Mouse (Mus musculus) ZHBTc4 (cell line): ENCODE results near the gene Riok1.

Source experiments
- DNase-seq: peaks from one replicate; pipeline ENCODE4 v3.0.0-alpha.2; 2011; ENCODE audit warnings: low read depth, low spot score

Riok1 gene

DNA sequence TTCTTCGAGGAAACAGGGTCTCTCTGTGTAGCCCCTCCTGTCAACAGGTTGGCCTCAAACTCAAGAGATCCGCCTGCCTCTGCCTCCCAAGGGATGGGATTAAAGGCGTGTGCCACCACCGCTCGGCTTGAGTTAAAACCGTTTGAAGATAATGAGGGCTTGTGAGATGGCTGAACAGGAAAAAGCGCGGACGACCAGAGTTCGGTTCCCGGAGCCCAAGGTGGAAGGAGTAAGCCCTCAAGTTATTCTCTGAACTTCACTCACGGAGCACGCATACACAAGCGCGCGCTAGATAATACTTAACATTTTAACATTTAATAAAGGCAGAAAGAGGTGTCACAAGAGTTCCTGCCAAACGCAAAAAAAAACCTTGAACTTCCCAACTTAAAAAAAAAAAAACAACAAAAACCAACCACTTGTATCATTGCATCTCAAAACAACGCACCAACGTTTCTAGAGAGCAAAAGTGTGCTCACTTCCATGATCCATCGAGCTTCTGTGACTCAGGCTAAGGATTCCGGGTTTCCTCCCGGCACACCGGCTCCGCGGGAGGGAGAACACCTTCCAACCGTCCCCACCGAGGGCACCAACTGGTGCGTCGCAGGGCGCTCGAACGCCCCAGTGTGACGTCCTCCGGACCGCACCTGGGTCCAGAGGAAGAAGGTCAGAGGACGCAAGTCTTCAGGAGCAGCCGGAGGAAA lies at the start of gene Riok1:
Gene Riok1 (plus strand): TSS at position 653 of the 701 bp plus-strand sequence.
- peak; percentile 28 for DNase-seq

DNA sequence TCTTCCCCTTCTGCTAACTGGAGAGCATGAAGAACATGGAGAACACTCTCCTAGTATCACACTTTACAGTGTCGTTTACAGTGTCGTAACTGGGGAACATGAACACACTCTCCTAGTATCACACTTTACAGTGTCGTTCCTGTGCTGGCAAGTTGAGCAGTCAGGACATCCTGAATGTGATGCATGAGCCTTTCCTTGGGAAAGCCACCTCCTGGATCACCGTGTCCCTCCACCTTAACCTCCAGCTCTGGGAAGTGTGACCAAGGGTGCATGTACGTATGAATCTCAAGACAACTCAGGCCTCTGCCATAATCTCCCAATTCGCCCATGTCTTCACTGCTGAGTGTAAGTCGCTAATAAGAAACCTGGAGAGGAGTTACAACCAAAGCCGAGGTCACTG lies 47.1 kb upstream of the Riok1 start:
- DNase-seq, result no peak

DNA sequence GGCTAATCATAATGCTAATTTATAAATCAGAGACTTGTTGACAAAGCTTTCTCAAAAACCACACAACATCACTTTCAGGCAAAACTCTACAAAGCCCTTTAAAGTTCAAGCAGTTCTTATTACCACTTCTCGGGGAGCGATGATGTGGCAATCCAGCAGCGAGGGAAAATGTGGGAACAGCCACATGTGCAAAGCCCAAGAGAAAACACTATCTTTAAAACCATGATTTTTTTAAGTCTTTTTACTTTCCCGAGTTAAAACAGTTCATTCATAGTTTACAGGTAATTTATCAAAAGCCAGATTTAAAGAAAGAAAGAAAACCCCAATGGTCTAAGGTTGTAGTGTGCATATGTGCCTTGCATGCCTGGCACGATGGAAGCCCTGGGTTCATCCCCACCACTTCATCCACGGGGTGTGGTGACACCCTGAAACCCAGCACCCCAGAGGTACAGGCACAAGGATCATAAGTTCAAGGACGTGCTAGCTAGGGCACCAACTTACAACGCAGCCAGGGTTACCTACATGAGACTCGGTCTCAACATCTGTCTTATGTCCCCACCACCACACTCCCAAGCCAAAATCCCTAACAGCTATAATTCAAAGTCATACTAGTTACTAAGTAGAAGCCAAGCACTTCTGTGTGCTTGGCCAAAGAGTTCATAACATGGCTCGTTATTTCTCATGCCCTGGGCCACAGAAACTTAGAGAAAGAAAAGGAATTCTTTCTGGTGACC lies 44.0 kb upstream of the Riok1 start:
- no peak for DNase-seq

DNA sequence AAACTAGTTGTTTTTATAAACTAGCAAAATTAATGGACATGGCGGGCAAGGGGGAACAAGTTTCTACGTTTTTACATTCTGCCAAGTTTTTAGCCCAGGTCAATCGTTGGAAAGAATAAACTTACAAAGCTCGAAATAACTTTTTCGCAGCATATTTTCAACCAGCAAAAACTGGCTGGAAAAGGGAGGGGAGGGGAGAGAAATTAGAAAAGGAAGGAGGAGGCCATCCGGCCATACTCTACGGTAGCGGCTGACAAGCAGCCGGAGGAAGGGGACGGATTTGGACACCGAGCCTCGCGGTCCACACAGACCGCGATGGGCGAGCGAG lies 43.5 kb upstream of the Riok1 start:
- no peak for DNase-seq

DNA sequence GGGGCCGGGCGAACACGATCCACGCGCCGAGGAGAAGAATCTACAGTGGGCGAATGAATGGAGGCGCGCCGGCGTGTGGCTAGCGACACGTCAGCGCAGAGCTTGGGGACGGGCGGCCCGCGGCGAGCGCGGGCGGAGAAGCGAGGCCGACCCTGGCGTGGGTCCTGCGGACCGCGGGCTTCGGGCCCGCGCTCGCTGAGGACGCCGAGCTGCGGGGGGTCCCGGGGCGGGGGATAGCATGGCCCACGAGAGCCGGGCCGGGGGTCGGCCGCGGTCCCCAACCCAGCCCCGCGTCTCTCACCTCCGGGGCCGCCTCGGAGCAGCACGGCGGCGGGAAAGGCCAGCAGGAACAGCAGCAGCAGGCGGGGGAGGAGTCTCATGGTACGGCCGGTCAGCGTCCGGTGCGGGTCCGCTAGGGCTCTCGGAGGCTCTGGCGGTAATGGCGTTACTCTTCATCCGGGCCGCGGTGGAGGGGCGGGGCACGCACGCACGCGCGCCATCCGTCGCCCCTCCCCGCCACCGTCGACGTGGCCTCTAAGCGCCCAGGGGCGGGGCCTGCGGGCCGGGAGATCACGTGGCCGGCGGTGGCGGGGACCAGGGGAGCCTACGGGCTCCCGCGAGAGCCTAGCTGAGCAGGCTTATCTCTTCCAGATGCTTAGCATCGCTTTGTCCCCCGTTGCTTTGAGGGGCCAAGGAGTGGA lies 42.9 kb upstream of the Riok1 start, which contains the start of gene Ssr1:
Gene Ssr1 (minus strand): TSS at position 514 of the 701 bp plus-strand sequence.
- DNase-seq, result peak; percentile 97

DNA sequence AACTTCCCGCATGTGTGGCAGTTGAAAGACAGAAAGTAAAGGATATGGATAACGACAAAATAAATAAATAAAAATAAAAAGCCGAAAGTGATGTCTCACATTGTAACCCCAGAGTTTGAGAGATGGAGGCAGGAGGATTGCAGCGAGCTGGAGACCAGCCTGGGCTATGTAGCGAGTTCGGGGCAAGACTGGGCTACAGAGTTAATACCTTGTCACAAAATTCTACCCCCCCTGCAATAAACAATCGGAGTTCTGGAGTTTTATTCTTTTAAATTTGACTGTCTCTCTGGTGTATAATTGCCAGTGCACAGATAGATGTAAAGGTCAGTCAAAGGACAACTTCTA lies 42.4 kb upstream of the Riok1 start:
- DNase-seq, result no peak

DNA sequence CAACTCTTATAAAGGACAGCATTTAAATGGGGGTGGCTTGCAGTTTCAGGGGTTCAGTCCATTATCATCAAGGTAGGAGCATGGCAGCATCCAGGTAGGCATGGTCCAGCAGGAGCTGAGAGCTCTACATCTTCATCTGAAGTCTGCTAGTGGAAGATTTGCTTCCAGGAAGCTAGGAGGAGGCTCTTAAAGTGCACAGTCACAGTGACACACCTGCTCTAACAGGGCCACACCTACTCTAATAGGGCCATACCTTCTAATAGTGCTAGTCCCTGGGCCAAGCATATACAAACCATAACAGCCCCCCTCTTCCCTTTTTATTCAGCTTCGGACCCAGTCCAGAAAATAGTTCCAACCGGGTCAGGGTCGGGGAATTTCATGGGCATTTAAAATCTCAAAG lies 37.1 kb upstream of the Riok1 start:
- DNase-seq, result peak; percentile 14

DNA sequence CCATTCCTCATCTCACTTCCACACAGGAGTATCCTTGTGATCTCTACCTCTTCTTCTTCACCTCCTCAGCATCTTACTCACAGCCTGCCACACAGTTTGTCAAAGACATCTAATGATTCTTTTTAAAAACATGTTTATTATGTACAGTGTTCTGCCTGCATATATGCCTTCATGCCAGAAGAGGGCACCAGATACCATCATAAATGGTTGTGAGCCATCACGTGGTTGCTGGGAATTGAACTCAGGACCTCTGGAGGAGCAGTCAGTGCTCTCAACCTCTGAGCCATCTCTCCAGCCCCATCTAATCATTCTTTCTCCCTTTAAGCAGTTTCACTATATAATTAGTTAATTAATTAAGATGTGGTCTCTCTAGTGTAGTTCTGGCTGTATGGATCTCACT lies 34.3 kb upstream of the Riok1 start:
- DNase-seq, result peak; percentile 24

DNA sequence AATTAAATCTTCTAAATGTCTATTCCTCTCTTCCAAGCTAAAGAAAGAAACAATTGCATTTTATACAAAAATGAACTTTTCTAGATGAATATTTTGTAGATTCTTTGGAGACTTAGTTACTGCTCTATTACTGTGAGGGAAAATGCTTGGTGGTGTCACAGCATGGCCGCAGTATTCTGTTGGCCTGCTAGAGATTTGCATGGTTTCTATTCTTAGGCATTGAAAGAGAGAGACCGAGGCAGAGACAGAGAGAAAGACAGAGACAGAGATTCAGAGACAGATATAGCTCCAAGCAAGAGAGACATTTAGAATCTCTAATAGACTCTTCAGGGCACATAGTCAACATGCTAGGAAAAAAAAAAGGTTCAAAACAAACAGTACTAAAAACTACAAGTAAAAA lies 28.8 kb upstream of the Riok1 start:
- DNase-seq, result no peak

DNA sequence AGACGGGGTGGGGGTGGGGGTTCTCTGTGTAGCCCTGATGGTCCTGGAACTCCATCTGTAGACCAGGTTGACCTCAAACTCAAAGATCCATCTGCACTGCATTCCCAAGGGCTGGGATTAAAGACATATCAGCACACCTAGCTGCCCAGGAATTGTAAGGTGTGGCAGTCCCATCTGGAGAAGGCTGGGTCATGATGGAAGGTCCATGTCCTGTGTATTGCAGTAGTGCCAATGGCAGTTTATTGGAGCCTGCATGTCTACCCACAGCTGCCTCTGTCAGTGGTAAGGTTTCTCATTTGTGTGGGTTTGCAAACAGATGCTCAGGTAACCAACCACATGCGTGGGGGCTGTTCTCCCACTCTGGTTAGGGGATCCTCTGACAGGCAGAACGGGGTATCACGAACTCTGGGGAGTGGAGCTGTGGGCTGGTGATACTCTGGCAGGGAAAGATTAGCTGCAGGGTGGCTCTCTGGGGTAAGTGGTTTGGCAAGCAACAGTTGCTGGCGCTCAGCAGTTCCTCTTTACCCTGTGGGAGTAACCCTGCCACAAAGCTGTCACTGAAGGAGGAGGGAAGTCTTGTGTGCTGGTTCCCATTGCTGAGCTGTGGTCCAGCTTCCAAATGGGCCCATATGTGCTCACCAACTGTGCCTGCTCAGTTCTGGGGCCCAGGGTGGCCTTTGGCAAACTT lies 26.9 kb upstream of the Riok1 start:
- DNase-seq, result no peak

DNA sequence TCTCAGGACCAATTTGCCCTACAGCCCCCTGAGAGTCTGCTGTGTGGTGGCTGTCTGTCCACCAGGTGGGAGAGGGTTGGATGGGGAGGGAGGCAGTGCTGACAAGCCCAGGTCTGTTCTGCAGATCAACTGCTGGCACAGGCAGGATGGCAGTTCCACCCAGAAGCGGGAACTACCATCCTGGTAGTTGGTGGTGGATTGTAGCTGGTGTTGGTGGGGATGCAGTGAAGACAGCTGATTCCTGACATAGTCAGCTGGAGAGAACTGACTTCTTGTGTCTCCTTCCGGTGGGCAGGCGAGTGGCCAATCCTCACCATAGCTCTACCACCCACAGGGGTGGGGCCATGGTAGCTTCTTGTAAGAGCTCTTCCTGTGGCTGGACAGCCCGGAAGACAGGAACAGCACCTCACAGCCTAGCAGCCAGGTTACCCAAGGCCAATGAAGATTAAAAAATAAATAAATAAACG lies 26.3 kb upstream of the Riok1 start:
- no peak for DNase-seq

DNA sequence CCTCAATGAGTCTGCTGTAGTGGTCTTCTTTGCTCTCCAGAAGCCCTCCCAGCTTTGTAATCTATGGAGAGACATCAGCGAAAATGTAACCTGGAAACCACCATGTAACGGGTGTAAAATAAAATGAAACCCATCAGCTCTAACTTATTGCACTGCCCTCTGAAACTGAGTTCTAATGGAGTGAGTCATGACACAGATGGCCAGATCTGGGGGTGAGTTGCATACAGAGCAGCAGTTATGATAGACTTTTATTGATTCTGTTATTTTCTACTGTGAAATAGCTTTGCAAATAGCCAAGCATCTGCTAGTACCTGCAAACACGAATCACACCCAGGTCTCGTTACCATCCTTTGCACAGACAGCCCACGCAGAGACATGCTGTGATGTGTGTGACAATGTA lies 24.4 kb upstream of the Riok1 start:
- DNase-seq, result no peak

DNA sequence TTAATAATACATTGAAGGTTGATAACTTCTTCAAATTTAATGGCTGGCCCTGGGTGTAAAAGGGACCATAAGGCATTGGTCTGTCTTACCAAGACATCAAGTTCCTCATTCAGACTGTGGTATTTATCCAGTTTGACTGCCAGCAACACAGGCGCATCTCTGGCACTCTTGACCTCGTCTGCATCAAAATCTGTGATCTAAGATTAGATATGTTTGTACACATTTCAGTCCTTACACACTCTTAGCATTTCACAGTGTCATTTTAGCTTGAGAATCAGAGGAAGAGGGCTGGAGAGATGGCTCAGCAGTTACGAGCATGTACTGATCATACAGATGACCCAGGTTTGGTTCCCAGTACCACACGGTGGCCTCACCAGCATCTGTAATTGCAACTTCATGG lies 21.2 kb upstream of the Riok1 start:
- no peak for DNase-seq

DNA sequence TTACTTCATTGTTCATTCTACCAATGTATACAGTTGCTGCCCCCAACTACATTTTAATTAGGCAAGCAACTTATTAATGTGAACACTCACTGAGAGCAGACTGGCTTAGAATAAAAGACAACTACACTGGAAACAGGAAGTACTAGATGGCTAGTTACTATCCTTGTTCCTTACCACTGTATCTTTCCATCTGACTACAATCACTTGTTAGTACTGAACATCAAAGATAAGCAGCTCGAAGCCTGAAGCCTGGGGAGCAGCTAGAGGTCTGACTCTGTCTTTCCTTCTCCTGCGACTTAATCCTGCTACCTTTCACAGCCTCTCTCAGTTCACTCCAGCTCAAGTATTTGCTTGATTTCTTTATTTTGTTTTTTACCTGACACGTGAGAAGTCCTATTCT lies 18.0 kb upstream of the Riok1 start:
- no peak for DNase-seq

DNA sequence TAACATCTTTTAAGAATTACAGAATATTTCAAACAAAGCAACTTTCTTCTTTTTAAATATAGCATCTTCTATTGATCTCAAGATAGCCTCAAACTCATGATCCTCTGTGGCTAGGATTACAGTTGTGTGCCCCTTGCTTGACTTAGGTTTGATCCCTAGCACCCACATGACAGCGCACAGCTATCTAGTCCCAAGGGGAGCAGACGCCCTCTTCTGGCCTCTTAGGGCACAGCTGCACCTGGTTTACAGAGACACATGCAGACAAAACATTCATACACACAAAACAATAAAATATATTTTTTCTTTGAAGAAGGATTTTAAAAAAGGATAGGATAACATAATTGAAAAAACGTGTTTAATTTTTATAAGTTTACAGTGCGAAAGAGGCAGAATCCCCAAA lies 10.9 kb upstream of the Riok1 start:
- DNase-seq, result peak; percentile 54

DNA sequence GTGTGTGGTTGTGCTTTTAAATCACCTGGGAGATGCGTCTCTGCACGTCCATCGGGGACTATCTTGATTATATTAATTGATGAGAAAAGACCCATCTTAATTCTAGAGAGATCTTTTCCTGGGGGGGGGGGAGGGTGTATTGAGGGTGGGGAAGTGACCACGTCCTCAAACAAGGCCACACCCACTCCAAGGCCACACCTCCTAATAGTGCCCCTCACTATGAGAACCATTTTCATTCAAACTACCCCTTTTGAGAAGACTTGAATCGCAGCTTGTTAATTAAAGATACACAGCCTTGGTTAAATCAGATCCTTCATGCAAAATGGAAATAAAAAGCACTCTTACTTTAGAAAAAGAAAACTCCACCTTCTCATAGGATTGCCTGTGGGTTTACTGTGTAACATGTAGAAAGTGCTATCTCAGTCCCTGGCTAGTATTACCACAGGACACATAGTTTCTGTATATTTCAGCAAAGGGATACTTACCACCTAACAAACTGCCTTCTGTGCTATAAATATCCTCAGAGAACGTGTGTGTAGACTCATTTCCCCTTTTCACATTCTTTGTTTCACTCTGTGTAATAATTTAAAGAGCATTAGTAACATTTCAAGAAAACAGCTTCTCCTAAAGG lies 9.1 kb upstream of the Riok1 start:
- no peak for DNase-seq

DNA sequence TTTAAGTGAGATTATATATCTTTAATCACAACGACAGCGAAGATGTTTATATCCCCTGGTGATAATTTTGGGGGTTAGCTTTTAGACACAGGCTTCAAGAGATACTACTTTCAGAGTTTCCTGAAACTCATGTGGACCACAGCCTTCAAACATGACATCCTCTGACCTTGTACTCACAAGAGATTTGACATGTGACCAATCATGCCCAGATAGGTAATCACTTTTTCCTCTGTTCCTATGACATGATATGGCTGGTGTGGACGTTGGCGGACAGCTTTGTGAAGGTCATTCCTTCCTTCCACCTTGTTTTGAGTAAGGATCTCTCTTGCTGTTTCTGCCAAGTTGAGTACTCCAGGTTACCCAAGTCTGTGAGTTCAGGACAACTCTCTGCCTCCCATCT lies 8.4 kb upstream of the Riok1 start:
- no peak for DNase-seq

DNA sequence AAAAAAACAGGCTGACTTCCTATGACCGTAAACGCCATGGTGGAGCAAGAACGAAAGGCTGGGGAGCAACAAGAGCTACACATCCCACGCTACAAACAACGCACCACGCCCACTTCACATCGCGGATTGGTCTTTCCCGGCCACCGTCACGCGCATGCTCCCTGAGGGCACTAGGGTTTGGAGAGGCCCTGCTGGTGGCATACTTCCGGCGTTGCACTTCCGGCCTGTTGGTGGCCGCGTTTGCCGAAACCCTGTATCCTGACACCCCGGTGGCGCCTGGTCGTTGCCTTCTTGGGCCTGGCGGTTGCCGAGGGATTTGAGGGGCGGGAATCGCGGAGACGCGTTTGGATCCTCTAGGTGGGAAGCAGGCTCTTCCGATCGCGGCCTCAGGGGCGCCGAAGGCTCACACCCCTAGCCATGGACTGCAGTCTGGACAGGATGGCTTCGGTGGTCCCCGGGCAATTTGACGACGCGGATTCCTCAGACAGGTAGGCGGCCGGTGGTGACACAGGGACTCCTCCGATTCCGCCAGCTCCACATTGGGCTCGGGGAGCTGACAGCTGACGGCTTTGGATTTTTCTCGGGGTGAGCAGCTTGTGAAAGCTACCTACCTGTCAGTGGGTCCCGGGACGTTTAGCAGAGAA lies 371 bp downstream of the Riok1 start, which contains the start of gene Cage1:
Gene Cage1 (minus strand): TSS at position 26 of the 644 bp plus-strand sequence.
- peak; percentile 99 for DNase-seq

DNA sequence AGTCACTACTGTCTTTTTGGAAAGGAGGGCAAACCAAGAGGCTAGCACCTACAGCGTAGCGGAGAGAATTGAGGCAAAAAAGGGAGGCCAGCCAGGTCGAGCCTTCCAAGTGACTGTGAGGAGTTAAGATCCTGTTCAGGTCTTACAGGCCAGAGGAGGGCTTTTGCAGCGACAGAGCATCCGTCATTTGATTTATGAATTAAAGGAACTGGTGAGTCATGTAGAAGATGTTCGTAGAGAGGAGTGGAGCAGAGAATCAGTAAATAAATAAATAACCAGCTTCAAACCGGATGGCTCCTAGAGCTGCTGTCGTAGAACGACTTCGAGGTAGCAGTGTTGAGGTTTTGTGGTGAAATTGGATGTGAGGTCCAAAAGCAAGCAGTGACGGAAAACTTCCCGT lies 1.0 kb downstream of the Riok1 start:
- DNase-seq, result no peak

DNA sequence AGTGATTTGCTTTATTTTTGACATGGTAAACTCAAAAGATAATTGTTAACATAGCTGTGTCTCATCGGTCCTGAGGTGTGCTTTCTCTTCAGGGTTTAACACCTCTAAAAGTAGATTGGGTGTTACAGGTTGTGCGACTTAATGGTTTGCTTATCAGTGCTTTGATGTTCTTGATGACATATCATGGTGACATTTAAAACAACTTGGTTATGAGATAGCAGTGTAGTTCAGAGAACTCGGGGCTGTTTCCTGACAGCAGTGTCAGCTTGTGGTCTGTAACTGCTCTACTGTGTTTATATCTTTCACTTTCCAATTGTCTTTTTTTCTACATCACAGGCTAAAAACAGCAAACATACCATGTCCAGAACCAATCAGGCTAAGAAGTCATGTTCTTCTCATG lies 13.1 kb downstream of the Riok1 start:
- DNase-seq, result no peak

DNA sequence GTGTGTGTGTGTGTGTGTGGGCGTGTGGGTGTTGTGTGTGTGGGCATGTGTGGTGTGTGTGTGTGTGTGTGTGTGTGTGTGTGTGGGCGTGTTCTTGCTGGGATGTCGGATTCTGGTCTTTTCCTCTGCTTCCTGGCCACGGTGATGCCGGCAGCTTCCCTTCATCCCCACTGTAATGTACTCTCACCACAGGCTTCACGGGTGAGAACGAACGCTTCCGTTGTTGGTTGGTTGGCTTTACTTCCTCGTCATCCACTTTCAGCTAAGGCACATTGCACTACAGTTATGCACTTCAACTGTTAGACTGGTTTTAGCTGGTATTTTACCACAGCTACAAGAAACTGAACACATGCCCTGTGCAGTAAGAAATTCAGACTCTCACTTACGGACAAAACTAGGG lies 25.9 kb downstream of the Riok1 start:
- DNase-seq, result no peak
